Mouse (Mus musculus) layer of hippocampus, adult 9-10 months (tissue): Measurements from ENCODE around the gene Cacna2d2.

ENCODE experiments used
- DNase-seq: peaks from one replicate; pipeline ENCODE4 v3.0.0; 2022; ENCODE audit warnings: low spot score

Gene Cacna2d2

DNA sequence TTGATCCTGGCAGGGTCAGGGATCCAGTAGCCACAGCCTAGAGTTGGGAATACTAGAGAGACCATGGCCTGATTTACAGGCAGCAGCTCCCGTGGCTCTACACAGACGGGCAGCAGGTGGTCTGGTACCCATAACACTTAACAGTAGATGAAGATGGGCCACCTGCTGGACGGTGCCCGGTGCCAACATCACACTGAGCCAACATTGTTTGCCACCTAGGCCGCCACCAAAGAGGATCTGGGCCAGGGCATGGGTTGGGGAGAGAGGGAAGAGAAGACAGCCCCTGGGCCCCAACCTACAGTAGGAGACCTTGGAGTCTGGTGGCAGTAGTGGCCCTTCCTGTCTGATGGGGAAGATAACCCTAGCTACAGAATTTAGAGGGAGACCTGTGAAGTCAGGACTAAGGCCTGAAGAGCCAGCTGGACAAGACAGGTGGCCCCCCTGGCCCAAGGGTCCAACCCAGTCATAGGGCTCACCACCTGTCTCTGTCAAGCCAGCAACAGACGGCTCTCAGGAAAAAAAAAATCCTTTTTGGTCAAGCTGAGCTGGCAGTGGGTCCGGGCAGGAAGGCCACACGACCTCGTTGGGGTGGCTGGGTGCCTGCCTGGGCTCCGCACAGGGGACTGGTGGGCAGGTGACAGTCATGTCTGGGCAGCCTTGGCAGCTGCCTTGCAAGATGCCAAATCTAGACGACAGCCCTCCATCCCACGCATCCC, 102.9 kb downstream of the Cacna2d2 start:
- no peak for DNase-seq

DNA sequence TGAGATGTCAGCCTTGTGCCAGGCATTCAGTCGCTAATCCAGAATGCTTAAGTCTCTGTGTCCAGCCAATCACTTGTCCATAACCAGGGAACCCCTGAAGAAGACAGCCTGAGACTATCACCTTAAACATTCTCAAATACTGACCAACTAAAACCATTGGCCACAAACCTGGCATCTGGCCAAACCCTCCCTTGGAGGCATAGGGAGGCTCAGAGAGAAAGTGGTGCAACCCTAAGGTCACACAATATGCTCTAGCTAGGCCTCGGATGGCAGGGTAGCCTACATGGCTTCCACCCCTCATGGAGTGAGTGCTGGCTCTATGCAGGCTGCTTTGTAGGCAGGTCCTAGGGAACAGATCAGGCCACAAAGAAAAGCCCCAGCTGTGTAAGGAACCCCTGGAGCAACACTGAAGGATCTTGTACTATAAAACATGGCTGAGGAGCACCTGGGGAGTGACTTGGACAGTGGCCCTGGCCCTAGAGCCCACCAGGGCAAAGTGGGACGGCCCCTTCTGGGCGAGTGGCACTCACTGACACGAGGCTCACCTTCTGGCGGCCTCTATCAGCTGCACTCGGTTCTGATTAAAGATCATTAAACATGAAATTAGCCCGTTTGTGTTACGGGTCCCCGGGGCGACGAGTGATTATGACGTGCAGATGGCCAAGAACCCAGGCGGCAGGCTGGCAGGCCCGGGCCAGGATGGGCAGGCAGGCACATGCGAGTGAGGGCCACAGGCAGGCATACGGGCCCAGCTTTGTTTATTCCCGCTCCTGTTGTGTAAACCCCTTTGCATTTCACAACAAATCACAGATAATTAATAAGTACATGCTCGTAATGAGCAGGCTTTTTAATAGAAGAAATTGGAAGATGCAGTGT, 105.5 kb downstream of the Cacna2d2 start:
- no peak for DNase-seq

- peak; percentile 20 for DNase-seq
Measured at GRCm38 (mm10) chr9:107508266-107508665, 108.9 kb downstream of the Cacna2d2 start.

DNA sequence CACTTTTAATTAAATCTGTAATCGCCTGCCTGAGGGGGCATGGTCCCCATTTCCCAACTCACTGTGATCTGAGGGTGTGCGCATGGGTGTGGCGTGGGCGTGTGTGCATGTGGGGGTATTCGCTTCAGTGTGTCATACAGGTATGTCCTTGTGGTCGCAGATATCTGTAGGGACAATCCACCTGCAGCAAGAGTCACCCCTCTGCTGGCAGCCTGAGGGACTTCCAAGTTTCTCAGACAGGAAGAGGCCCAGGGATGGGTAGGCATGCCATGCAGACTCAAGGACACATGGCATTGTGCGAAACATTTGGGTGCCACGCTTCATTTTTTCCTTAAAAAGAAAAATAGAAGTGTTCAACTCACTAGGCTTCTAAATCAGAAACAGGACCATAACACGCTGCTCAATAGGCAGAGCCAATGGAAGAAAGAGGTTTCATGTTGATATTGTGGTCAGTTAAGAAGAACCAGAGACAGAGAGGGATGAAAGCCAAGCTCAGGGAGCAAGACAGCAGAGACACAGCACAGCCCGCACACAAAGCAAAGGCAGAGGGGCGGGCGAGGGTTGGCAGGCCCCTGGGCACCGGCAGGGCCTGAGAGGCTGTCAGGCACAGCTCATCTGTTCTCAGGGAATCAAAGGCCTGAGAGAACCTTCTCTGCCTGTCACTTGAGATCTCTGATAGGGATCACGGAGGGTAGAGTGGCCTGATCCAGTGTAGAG, 111.1 kb downstream of the Cacna2d2 start:
- DNase-seq, result no peak

- no peak for DNase-seq
Measured at GRCm38 (mm10) chr9:107511436-107511835, 112.0 kb downstream of the Cacna2d2 start.

- no peak for DNase-seq
Measured at GRCm38 (mm10) chr9:107512326-107512725, 112.9 kb downstream of the Cacna2d2 start.

DNA sequence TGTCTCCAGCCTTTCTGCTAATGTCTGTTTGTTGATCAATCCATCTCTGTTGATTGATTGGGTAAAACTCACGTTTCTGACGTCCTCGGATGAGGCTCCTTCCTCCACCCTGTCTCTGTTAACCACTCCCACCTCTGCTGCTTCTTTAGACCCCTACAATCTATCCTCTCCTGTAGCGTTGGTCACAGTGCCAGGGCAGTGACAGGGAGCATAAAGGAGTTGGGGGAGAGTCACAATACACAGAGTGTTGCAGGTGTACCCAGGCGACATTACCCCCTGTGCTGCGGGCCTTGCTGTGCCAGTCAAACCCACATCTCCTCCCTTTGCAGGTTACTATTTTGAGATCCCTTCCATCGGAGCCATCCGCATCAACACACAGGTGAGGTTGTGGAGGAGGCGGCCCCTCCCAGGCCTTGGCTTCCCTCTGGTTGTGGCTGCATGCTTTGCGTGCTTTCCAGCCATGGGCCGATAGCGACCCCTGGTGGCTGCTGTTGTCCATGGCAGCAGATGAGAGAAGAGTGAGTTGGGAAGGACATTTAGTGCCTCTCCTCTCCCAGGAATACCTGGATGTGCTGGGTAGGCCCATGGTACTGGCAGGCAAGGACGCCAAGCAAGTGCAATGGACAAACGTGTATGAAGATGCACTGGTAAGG, 115.0 kb downstream of the Cacna2d2 start:
- peak; percentile 71 for DNase-seq

- no peak for DNase-seq
Measured at GRCm38 (mm10) chr9:107520331-107520730, 120.9 kb downstream of the Cacna2d2 start.

DNA sequence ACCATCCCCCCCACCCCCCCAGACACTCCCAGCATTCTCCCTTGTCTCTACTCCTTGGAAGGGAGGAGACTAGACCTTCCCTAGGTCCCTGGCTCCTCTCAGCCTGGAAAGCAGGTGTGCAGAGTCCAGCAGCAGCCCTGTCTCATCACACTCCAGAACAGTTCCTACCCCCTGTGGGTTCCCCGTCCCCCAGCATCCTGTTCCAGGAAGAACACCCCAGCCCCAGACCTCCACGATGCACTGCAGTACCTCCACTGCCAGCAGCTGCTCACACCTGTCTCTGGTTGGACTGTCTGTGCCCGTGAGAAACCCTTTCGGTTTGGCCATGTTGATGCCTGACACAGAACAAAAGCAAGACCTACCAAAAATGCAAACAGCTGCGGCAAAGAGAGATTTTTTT, 121.8 kb downstream of the Cacna2d2 start:
- no peak for DNase-seq

GRCm38 (mm10) chr9:107521711-107522399, 122.4 kb downstream of the Cacna2d2 start:
- DNase-seq, result no peak

- no peak for DNase-seq
Measured at GRCm38 (mm10) chr9:107522400-107522711, 122.9 kb downstream of the Cacna2d2 start.

- no peak for DNase-seq
Measured at GRCm38 (mm10) chr9:107526198-107527026, 127.0 kb downstream of the Cacna2d2 start.

DNA sequence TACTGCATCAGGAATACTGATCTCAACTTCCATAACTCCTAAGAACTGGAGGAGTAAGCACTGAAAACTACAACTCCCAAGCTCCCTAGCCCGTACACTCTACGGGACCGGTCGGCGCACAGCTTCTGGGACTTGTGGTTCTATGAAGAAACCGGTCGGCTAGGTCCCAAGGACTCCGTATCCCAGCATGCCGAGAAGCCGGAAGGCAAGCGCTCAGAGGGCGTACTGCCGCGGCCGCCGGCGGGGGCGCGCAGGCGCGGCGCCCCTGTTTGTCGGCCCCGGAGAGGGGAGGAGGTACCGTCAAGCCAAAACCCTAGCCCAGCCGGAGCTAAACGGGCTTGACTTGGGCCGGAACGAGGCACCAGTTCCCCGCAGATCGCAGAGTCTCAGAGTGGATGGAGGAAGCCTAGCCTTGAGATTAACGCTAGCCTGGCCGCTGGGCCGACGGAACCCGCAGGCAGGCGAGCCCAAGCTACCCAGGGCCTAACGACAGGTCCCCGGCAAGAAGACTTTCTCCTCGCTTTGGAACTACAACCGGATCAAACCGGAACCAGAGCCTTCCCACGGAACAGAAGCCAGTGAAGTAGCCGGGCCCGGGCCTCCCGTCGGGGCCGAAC, 134.5 kb downstream of the Cacna2d2 start, which contains the start of gene Tmem115:
Tmem115 (plus strand) TSS at position 155 of the 617 bp plus-strand sequence.
- peak; percentile 90 for DNase-seq

- no peak for DNase-seq
Measured at GRCm38 (mm10) chr9:107534408-107535202, 135.2 kb downstream of the Cacna2d2 start.

DNA sequence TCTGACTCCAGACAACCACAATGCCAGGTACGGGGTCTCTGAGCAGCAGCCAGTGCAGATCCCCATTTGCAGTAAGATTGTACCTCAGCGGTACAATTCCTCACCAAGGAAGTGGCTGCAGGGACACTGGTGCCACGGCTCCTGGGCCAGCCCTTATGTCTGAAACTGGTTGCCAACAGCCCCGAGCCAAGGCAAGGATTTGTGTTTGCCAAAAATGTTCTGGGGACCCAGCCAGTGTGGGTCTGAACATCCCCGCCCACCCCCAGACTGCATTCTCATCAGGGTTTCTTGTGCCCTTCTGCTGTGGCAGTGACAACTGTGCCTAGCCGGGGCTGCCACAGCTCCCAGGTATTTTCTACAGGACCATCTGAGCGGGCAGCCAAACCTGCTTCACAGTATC, 138.8 kb downstream of the Cacna2d2 start:
- DNase-seq, result no peak

- no peak for DNase-seq
Measured at GRCm38 (mm10) chr9:107538711-107539110, 139.3 kb downstream of the Cacna2d2 start.

- no peak for DNase-seq
Measured at GRCm38 (mm10) chr9:107539940-107540339, 140.5 kb downstream of the Cacna2d2 start.

- DNase-seq, result no peak
Measured at GRCm38 (mm10) chr9:107540420-107540819, 141.0 kb downstream of the Cacna2d2 start.

- DNase-seq, result no peak
Measured at GRCm38 (mm10) chr9:107541005-107541404, 141.6 kb downstream of the Cacna2d2 start.
